Mouse (Mus musculus) megakaryocyte progenitor cell, adult 5-6 weeks (primary cell): ENCODE measurements around the gene Ms4a4b. TPM values are rescaled to one million over a fixed set of nuclear protein-coding genes. Genes with fewer than 3 reads are reported as not detected.
A peak's percentile ranks its signal among the peaks of the same experiment; 100 is the strongest.
"Not testable (repeated sequence)": the region's sequence is repeated elsewhere in the genome, so short reads cannot be mapped to it uniquely, and the experiment has no call there.

Source experiments
- ATAC-seq: replicated peaks from 2 replicates; pipeline ENCODE4 v1.8.0; 2016; ENCODE audit warnings: mild to moderate bottlenecking, moderate TSS enrichment, inconsistent platforms; ENCODE audit not compliant: poor library complexity
- total RNA-seq, 2 experiments: library from RNA; stranded (forward) in 1 of 2; stranded (reverse) in 1 of 2; fragments of 157-497, 149-512 nt in 1 of 2; fragments of 200-1000 nt in 1 of 2; gene quantifications; 2 replicates each; pipeline versions ENCODE4 v1.2.3 to v1.2.4; 2015 to 2017

The Ms4a4b gene
- total RNA-seq (2015) (4.8 and 5.3 TPM in 2 replicates), total RNA-seq (2017) (0.88 and 1.00 TPM in 2 replicates)

DNA sequence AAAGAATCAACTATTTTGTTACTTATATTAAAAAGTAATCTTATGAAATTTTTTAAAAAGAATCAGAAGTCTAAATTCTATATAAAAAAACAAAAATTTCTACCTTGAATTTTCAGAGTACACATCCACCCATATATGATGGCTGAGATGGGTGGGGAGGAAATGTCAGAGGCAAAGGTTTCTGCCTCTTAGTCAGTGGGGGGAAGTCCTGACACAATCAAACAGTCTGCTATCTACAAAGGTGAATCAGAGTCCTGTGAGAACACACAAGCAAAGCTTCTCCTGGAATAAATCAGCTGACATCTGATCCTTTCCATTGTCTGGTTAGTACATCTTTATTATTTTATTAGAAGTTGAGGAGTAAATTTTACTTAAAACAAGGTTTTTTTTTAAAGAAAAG lies at the start of gene Ms4a4b:
Gene Ms4a4b, plus strand, starts transcription at position 216 of the 400 bp plus-strand sequence.
- ATAC-seq = no peak

DNA sequence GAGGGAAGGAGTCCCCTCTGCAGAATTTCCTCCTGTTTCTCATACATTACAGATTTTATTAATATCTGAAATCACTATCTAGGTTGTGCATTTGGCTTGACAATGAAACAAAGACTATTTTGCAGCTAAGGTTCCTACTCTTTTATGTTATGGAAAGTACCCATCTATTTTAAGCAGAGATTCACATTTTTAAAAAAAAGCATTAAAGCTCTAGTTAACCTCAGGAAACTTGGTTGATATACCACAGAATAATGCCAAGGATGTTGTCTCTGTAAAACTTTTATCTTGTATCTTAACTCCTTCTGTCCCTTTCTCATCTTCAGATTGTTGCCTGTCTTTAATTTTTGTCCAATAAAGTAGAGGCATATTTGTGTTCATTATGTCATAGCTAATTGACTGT lies 47.6 kb upstream of the Ms4a4b start:
- ATAC-seq = no peak

DNA sequence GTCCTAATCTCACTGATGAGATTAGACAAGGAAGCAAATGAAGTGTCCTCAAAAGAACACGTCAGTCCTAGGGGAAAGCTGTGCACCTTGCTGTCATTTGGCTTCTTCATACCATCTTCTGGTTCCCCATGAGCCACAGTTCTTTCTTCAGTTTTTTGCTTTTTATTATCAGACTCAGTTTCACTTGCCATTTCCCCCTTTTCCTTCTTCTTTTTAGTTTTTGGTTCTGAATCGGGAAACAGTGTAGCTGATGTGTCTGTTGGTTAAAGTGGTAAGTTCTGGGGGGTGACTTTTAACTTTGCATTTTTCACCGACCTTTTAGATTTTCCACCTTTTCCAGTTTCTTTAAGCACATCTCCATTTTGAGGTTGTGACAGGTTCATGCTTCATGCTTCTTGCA lies 38.8 kb upstream of the Ms4a4b start, which contains the start of gene Ms4a4c:
Gene Ms4a4c, plus strand, starts transcription at position 244 of the 400 bp plus-strand sequence.
- ATAC-seq = 0 out of 2 replicates have a peak, but pooled peaks have one; percentile 26

DNA sequence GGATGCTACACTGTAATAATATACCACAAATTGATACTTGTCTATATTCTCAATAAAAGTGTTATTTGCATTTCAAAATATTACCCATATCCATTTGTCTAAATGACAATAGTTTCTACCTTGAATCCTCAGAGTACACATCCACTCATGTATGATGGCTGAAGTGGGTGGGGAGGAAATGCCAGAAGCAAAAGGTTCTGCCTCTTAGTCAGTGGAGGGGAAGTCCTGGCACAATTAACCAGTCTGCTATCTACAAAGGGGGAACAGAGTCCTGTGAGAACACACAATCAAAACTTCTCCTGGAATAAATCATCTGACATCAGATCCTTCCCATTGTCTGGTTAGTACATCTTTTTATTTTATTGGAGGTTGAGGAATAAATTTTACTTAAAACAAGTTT lies 35.9 kb upstream of the Ms4a4b start:
- ATAC-seq = no peak

DNA sequence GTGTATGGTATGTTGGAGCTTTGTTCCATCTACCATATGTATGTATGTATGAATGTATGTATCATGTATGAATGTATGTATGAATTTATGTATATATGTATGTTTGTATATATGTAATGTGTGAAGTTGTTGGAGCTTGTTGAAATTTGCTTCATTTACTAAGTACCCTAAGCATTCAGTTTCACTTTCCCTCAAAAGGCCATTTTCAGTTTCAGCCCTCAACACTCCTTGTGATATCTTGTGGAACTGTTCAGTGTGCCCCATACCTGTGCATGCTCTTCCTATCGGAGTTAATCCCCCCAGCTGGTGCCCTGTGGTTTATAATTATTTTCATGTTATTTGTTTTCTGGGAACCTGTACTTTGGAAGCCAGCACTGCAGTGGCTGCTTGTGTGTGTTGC lies 34.8 kb upstream of the Ms4a4b start:
- ATAC-seq = no peak

DNA sequence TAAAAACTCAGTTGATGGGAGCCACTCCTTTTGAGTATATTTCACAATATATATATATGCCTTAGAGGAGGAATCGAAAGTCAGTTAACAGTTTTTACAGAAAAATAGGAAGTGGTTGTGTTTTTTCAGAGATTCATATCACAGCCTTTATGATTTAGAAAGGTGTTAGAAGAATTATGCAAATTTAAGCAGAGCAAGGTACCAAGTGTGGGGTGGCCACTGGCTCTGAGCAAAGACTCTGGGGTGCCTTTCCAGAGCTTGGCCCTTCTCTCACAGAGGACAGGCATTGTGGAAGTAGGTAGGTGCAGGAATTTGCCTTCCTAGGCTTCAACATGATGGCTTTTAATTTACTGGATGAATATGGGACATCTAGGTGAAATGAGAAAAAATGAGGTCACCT lies 31.7 kb upstream of the Ms4a4b start:
- ATAC-seq = peak; percentile 48

DNA sequence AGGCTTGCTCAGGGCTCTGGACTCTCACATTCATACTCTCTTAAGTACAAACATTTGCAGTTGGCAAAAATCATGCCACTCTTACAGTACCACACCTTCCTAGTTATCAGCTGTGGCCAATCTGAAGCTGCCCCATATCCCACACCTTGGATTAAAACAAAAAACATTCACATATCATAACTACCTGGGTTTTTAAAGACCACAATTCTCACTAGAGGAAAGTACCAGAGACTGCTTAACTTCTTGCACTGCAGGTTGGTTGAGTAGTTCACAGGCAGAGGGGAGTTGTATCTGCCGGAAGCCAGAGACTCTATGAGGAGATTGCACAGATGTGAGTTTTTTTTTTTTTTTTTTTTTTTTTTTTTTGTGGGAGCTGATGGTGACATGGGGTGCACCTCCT lies 29.3 kb upstream of the Ms4a4b start:
- no peak for ATAC-seq

DNA sequence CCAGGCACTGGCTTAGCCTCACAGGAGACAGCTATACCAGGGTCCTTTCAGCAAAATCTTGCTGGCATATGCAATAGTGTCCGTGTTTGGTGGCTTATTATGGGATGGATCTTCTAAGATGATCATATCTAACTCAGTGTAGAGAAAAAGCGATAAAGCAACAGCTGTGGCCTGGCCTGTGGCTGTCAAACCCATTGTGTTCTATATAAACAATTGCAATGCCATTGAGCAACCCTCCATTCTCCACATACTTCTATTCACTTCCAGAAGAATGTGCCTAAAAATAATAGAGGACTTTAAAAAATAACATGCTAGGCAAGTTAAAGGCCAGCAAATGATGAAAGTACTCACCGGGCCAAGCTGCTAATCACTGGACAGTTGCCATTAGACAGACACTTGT lies 27.8 kb upstream of the Ms4a4b start:
- ATAC-seq = no peak

DNA sequence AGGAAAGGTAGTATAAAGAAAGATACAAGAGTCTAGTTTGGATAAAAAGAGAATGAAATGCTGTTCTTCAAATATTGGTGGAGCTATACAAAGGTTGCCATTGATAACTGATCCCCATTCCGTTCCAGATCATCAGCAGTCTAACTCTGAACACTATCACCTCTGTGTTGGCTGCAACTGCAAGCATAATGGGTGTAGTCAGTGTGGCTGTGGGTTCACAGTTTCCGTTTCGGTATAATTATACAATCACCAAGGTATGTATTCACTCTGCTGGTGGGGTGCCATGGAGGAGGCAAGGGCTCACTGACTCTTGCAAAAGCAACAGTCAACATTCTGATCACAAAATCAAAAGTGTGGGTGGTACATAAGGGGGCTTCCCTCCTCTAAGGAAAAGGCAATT lies 24.5 kb upstream of the Ms4a4b start:
- ATAC-seq = not testable (repeated sequence)

DNA sequence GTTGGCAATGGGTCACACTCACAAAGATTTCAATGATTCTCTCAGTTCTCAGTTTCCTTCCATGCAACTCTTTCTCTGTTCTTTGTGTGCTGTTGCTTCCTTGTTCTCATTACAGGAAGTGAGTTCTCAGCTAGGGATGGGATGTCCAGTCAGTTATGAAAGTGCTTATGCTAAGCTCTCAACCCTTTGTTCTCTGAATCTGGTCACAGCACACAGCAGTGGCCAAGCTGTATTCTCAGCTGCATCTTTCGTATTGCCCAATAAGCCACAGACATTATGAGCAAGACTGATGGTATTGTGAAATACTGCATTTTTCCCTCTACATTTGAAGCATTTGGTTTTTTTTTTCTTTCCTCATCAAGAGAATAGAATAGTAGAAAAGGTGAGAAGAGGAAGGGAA lies 12.1 kb upstream of the Ms4a4b start:
- peak; percentile 100 for ATAC-seq

DNA sequence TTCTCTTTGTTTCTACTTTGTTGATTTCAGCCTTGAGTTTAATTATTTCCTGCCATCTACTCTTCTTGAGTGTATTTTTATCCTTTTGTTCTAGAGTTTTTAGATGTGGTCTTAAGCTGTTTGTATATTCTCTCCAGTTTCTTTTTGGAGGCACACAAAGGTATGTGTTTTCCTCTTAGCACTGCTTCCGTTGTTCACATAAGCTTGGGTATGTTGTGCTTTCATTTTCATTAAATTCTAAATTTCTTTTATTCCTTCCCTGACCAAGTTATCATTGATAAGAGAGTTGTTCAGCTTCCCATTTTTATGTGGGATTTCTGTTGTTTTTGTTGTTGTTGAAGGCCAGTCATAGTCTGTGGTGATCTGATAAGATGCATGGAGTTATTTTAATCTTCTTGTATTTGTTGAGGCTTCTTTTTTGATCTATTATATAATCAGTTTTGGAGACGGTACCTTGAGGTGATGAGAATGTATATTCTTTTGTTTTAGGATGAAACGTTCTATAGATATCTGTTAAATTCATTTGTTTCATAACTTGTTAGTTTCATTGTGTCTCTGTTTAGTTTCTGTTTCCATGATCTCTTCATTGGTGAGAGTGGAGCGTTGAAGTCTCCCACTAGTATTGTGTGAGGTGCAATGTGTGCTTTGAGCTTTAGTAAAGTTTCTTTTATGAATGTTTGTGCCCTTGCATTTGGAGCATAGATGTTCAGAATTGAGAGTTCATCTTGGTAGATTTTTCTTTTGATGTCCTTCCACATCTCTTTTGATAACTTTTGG lies 8.1 kb upstream of the Ms4a4b start:
- no peak for ATAC-seq

DNA sequence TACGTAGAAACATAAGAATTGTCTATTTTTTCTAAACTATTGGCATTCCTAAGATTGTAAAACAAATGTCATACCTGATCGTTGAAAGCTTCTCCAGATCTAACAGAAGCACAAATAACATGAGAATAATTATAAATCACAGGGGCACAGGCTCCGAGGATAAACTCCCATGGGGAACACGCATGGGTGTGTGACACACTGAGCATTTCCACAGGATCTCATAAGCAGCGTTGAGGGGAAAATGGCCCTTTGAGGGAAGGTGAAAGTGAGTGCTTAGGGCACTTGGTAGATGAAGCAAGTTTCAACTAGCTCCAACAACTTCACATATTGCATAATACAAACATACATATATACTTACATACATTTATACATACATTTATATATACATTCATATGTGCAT lies 611 bp downstream of the Ms4a4b start:
- no peak for ATAC-seq

DNA sequence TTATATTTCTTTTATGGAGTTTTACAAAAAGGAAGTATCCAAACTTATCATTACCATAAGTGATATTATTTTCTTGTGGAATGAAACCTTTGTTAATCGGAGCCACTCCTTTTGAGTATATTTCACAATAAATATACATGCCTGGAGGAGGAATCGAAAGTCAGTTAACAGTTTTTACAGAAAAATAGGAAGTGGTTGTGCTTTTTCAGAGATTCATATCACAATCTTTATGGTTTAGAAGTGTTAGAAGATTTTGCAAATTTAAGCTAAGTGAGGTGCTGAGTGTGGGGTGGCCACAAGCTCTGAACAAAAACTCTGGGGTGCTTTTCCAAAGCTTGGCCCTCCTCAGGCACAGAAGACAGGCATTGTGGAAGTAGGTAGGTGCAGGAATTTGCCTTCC lies 3.9 kb downstream of the Ms4a4b start:
- peak; percentile 66 for ATAC-seq

DNA sequence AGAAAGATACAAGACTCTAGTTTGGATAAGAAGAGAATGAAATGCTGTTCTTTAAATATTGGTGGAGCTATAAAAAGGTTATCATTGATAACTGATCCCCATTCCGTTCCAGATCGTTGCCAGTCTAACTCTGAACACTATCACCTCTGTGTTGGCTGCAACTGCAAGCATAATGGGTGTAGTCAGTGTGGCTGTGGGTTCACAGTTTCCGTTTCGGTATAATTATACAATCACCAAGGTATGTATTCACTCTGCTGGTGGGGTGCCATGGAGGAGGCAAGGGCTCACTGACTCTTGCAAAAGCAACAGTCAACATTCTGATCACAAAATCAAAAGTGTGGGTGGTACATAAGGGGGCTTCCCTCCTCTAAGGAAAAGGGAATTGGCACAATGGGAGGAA lies 15.7 kb downstream of the Ms4a4b start:
- not testable (repeated sequence) for ATAC-seq

DNA sequence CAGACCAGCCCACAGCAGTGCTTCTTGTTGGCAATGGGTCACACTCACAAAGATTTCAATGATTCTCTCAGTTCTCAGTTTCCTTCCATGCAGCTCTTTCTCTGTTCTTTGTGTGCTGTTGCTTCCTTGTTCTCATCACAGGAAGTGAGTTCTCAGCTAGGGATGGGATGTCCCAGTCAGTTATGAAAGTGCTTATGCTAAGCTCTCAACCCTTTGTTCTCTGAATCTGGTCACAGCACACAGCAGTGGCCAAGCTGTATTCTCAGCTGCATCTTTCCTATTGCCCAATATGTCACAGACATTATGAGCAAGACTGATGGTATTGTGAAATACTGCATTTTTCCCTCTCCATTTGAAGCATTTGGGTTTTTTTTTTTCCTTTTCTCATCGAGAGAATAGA lies 21.4 kb downstream of the Ms4a4b start:
- ATAC-seq = peak; percentile 94

DNA sequence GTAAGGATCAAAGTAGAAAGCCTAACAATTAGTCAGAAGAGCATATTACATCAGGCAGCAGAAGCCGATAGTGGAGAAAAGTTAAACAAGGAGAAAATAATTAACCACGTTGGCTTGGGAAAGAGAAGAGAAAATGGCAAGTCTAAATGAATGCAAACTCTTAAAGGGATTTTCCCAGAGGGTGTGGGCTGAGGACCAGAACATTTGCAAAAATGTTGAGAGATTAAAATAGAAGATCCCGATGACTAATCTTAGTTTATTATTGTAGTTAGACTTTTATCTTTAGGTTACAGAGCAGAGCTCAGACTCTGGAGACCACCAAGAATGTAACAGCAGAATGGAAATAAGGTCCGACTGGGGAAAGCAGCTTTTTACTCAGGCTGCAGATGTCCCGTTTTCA lies 23.1 kb downstream of the Ms4a4b start:
- no peak for ATAC-seq

DNA sequence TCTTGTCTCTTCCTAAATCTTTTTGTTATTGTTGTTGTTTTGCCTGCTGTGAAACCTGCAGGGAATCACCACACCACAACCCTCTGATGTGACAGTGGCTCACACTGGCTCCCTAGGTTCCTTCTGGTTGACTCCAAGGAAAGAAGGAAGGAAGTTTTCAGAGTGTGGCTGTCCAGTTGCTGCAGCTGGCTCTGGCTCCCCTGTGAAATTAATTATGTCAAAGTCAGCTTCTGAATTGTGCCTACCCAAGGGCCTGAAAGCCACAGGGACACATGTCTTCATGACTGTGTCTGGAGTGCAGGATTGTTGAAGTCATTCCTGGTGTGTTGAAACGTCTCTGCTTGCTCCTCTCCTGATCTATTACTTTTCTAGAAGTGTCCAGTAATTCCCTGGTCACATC lies 25.0 kb downstream of the Ms4a4b start:
- 0 out of 2 replicates have a peak, but pooled peaks have one; percentile 24 for ATAC-seq

DNA sequence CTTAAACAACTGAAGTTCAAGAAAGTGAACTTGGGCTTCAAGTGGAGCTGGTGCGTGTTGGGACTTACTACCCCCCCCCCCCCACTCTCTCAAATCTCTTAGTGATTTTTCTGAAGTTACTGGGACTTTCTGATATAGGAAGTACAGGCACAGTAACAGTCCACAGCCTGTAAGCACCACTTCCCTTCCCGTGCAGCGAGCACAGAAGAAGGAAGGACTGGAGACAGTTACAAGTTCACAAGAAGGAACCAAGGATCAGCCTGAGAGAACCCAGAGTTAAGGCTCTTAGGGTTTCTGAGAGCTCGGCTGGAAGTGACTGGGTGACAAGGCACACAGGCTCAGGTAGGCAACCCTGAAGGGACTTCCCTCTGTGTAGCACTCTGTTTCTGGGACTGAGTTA lies 25.9 kb downstream of the Ms4a4b start, which contains the start of gene Ms4a6c:
Gene Ms4a6c, plus strand, starts transcription at position 152 of the 400 bp plus-strand sequence.
- peak; percentile 75 for ATAC-seq

DNA sequence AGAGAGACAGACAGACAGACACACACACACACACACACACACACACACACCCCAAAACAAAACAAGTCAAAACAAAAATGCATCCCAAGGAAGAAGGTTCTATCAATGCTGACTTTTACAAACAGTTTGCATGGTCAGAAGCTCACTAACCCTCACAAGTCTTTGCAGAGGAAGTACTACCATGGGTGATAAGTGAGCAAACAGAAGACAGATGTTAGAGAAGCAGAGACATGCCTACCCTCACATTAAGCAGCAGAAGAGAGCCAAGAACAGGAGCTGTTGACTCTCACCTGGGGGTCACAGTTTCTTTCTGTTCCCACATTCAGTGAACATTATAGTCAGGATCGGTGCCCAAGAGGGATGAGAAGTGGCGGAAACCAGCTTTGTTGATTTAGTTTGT lies 36.4 kb downstream of the Ms4a4b start:
- ATAC-seq = no peak

DNA sequence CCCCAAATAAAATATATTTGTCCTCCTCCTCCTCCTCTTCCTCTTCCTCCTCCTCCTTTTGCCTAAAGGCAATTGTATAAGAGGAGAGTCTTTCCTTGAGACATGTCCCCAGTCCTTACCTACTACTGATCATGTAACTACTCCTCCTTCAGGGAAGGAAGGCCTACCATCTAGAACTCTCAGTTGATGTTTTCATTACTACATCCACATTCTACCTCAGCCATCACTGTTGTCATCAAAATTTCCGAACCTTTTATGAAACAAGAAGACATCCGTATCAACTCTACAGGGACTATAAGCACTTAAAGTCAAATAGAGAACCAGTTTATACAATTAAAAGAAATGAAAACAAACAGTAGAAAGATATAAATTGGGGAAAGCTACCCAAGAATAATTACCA lies 39.3 kb downstream of the Ms4a4b start:
- no peak for ATAC-seq

DNA sequence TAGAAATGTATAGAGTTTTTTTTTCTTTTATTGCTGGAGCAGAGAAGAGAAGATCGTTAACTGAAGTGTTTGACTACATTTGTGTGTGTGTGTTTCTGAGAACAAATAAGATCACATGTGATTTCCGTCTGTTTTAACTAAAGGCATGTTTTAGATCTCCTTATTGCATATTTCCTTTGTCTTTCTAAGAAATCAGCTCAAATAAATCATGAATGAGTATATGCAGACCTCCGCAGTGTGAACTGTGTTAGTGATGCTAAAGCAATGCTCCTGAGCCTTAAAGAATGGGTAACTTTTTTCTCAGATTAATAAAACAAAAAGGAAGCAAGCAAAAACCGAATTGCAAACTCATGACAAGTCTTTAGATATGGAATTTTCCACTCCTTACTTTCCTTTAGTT lies 40.6 kb downstream of the Ms4a4b start:
- no peak for ATAC-seq

DNA sequence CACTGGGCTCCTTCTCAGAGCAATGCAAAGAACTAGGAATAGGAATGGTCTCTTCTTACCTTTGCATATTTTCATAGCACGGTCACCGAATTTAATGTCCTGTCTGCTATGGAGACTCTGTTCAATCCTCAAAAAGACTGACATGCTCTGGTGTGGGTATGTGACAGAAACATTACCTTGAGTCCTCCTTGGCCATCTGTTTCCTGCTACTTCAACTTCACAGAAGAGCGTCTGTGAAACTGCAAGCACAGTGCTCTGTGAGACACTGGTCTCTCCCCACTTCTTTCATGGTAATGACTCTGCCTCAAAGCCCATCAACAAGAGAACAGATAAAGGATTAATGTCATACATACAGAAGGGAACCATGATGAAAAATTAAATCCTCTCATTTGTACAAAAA lies 41.0 kb downstream of the Ms4a4b start:
- ATAC-seq = 0 out of 2 replicates have a peak, but pooled peaks have one; percentile 17

DNA sequence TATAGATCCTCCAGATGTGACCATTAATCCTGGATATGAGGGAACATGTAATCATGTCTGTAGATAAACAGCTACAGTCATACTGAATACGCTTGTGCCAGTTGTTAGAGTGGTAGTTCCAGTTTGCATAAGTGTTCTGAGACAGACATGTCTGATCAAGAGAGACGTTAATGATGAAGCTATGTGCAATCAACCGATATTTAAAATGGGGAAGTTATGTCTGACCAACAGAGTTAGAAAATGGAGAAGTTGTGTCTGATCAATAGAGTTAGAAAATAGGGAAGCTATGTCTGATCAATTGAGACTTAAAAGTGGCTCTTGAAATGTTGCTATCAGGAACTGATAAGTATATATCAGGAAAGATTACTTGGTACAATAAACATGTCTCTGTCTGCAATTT lies 41.9 kb downstream of the Ms4a4b start:
- ATAC-seq = peak; percentile 80
